Mouse (Mus musculus) hindbrain, embryonic 13.5 days (tissue): ENCODE data around the gene Zfp180. TPM values are rescaled to one million over a fixed set of nuclear protein-coding genes. Genes with fewer than 3 reads are reported as not detected.

Experiments used
- ATAC-seq: fragments of 200-750 bp; cut with Nextera tagmentation; 2 replicates; pipeline ENCODE4 v1.8.0; 2017; ENCODE audit warnings: moderate TSS enrichment; ENCODE audit not compliant: low FRiP score
- H3K27ac ChIP-seq: fragments of 300-500 bp; sonication (generic); 2 replicates; pipeline ENCODE4 v1.5.1; 2015; ENCODE audit warnings: inconsistent platforms, mild to moderate bottlenecking, moderate library complexity
- H3K27me3 ChIP-seq: fragments of 300-500 bp; sonication (generic); 2 replicates; pipeline ENCODE4 v1.6.1; 2015; ENCODE audit warnings: mild to moderate bottlenecking, inconsistent platforms
- H3K36me3 ChIP-seq: fragments of 300-500 bp; sonication (generic); 2 replicates; pipeline ENCODE4 v1.6.1; 2015; ENCODE audit warnings: mild to moderate bottlenecking, inconsistent platforms
- H3K4me1 ChIP-seq: fragments of 300-500 bp; sonication (generic); replicated peaks from 2 replicates; pipeline ENCODE4 v1.6.1; 2015; ENCODE audit warnings: inconsistent platforms
- H3K4me2 ChIP-seq: fragments of 300-500 bp; sonication (generic); 2 replicates; pipeline ENCODE4 v1.6.1; 2015; ENCODE audit warnings: inconsistent platforms, mild to moderate bottlenecking, moderate library complexity
- H3K4me3 ChIP-seq: fragments of 300-500 bp; sonication (generic); 2 replicates; pipeline ENCODE4 v1.5.1; 2015; ENCODE audit warnings: mild to moderate bottlenecking, inconsistent platforms
- H3K9ac ChIP-seq: fragments of 300-500 bp; sonication (generic); 2 replicates; pipeline ENCODE4 v1.6.1; 2015; ENCODE audit warnings: mild to moderate bottlenecking, inconsistent platforms
- H3K9me3 ChIP-seq: fragments of 300-500 bp; sonication (generic); 2 replicates; pipeline ENCODE4 v1.6.1; 2016; ENCODE audit warnings: inconsistent platforms
- WGBS: fragments of 180-500 bp; shearing (Covaris S2); methylation state at CpG from one replicate; pipeline ENCODE4 v1.1.7; 2015; 5-methylcytosine and 5-hydroxymethylcytosine counted together
- polyA plus RNA-seq: library from polyadenylated mRNA; unstranded; fragments of >200 nt; fragmentation: Nextera tagmentation; extraction: Ambion mirVana; gene quantifications from 2 replicates; pipeline ENCODE4 v1.2.1, GENCODE M21; 2015

The Zfp180 gene
- polyA plus RNA-seq, 1 experiment from 2014 or later, result 31.9 TPM

- Histone ChIP-seq H3K4me2 (peak overlapping the region; percentile 79), H3K4me3 (peak overlapping the region; percentile 69), H3K27ac (peak overlapping the region; percentile 71), H3K36me3 (peaks cover 18% of the 10 kb centered on the region), H3K4me1 (peaks cover 8% of the 10 kb centered on the region), H3K9me3 (peaks cover 20% of the 10 kb centered on the region), H3K9ac (peak overlapping the region; percentile 84), H3K27me3 (no peaks in the 10 kb centered on the region)
- WGBS, result 14% methylated on average over 12 of the region's 12 CpGs
- ATAC-seq, result peak; percentile 0; the same call in 1 of the 2 replicates
These were observed 31.3 kb downstream of the Zfp180 start for GRCm38 (mm10) chr7:24113001-24113400.

GRCm38 (mm10) chr7:24116655-24117054, 34.9 kb downstream of the Zfp180 start:
- WGBS, result 92% methylated on average over 4 of the region's 4 CpGs
- no peak overlapping the region for H3K4me2 ChIP-seq
- ATAC-seq, result no peak

GRCm38 (mm10) chr7:24133425-24133995, 51.8 kb downstream of the Zfp180 start:
- Histone ChIP-seq H3K4me2 (peak overlapping the region; percentile 73), H3K4me3 (peak overlapping the region; percentile 73), H3K9me3 (no peaks in the 10 kb centered on the region), H3K27me3 (no peaks in the 10 kb centered on the region), H3K36me3 (peaks cover 27% of the 10 kb centered on the region), H3K4me1 (peaks cover 27% of the 10 kb centered on the region), H3K9ac (peak overlapping the region; percentile 86), H3K27ac (peak overlapping the region; percentile 73)
- peak; percentile 77 for ATAC-seq
- 19% methylated on average over 6 of the region's 6 CpGs for WGBS

More at GRCm38 (mm10) chr7:24116655-24117054, 34.9 kb downstream of the Zfp180 start:
- H3K36me3 ChIP-seq, result peaks cover 4% of the 10 kb centered on the region; the same call in 1 of the 2 replicates
- H3K27ac ChIP-seq, result no peak overlapping the region
- no peak overlapping the region for H3K4me3 ChIP-seq
- H3K9me3 ChIP-seq, result no peaks in the 10 kb centered on the region
- peaks cover 8% of the 10 kb centered on the region for H3K4me1 ChIP-seq
- H3K9ac ChIP-seq, result no peak overlapping the region
- no peaks in the 10 kb centered on the region for H3K27me3 ChIP-seq

- Histone ChIP-seq H3K9me3 (no peaks in the 10 kb centered on the region), H3K4me2 (peak within 1 kb of the TSS; percentile 73), H3K9ac (peak within 1 kb of the TSS; percentile 86), H3K4me3 (peak within 1 kb of the TSS; percentile 73), H3K27me3 (no peaks in the 10 kb centered on the region), H3K4me1 (peaks cover 27% of the 10 kb centered on the region), H3K27ac (peak within 1 kb of the TSS; percentile 75), H3K36me3 (peaks cover 34% of the 10 kb centered on the region)
- peak; percentile 93 for ATAC-seq
- 3% methylated on average over 32 of the region's 32 CpGs for WGBS
These were observed 52.5 kb downstream of the Zfp180 start, which contains the start of gene Zfp235 for GRCm38 (mm10) chr7:24133996-24134828. Gene Zfp235, plus strand, starts transcription at chr7:24134169.

- Histone ChIP-seq H3K36me3 (peaks cover 57% of the 10 kb centered on the region), H3K4me3 (no peak overlapping the region), H3K9ac (no peak overlapping the region), H3K27ac (no peak overlapping the region), H3K4me2 (no peak overlapping the region), H3K27me3 (no peaks in the 10 kb centered on the region), H3K9me3 (peaks cover 10% of the 10 kb centered on the region), H3K4me1 (no peaks in the 10 kb centered on the region)
- 95% methylated on average over 6 of the region's 6 CpGs for WGBS
- ATAC-seq, result no peak
These were observed 60.8 kb downstream of the Zfp180 start for GRCm38 (mm10) chr7:24142566-24142965.

GRCm38 (mm10) chr7:24153272-24153671, 71.5 kb downstream of the Zfp180 start:
- H3K4me1 ChIP-seq, result no peaks in the 10 kb centered on the region
- ATAC-seq, result no peak
- H3K4me3 ChIP-seq, result no peak overlapping the region
- no peak overlapping the region for H3K4me2 ChIP-seq
- no peaks in the 10 kb centered on the region for H3K36me3 ChIP-seq
- no peaks in the 10 kb centered on the region for H3K27me3 ChIP-seq
- WGBS, result 7% methylated on average over 1 of the region's 1 CpGs
- H3K27ac ChIP-seq, result no peak overlapping the region
- H3K9ac ChIP-seq, result no peak overlapping the region
- H3K9me3 ChIP-seq, result no peaks in the 10 kb centered on the region

Other genes starting within 250 kb of the Zfp180 start
- gene Vmn1r176, start 244.6 kb upstream of the Zfp180 start, polyA plus RNA-seq, result not detected in 2 replicates
- not detected in 2 replicates for gene Vmn1r177, start 215.5 kb upstream of the Zfp180 start, polyA plus RNA-seq
- not detected in 2 replicates for gene Vmn1r178, start 189.9 kb upstream of the Zfp180 start, polyA plus RNA-seq
- gene Vmn1r179, start 154.9 kb upstream of the Zfp180 start, polyA plus RNA-seq, result not detected in 2 replicates
- gene Vmn1r180, start 131.3 kb upstream of the Zfp180 start, polyA plus RNA-seq, result not detected in 2 replicates
- gene Vmn1r181, start 107.3 kb upstream of the Zfp180 start, polyA plus RNA-seq, result not detected in 2 replicates
- not detected in 2 replicates for gene V1rd19, start 80.2 kb upstream of the Zfp180 start, polyA plus RNA-seq
- not detected in 2 replicates for gene Vmn1r183, start 28.7 kb upstream of the Zfp180 start, polyA plus RNA-seq
- gene Zfp112, start 30.4 kb downstream of the Zfp180 start, polyA plus RNA-seq, result 10.2 and 12.4 TPM in 2 replicates
- gene Zfp235, start 52.2 kb downstream of the Zfp180 start, polyA plus RNA-seq, result 20.0 and 20.8 TPM in 2 replicates
- gene Zfp114, start 93.1 kb downstream of the Zfp180 start, polyA plus RNA-seq, result 5.0 and 5.9 TPM in 2 replicates
- gene Zfp111, start 129.5 kb downstream of the Zfp180 start, polyA plus RNA-seq, result 5.3 and 5.5 TPM in 2 replicates
- 3.8 and 3.9 TPM in 2 replicates for gene Zfp109, start 155.6 kb downstream of the Zfp180 start, polyA plus RNA-seq
- gene Zfp108, start 172.9 kb downstream of the Zfp180 start, polyA plus RNA-seq, result 4.3 and 5.8 TPM in 2 replicates
- 6.9 and 8.4 TPM in 2 replicates for gene Zfp93, start 188.5 kb downstream of the Zfp180 start, polyA plus RNA-seq
- gene Zfp61, start 219.3 kb downstream of the Zfp180 start, polyA plus RNA-seq, result 44.1 and 50.3 TPM in 2 replicates
- gene Zfp94, start 234.7 kb downstream of the Zfp180 start, polyA plus RNA-seq, result 18.5 and 20.7 TPM in 2 replicates